10 mouse cellular contexts compared by ENCODE assay signal in the genomic region with DNA sequence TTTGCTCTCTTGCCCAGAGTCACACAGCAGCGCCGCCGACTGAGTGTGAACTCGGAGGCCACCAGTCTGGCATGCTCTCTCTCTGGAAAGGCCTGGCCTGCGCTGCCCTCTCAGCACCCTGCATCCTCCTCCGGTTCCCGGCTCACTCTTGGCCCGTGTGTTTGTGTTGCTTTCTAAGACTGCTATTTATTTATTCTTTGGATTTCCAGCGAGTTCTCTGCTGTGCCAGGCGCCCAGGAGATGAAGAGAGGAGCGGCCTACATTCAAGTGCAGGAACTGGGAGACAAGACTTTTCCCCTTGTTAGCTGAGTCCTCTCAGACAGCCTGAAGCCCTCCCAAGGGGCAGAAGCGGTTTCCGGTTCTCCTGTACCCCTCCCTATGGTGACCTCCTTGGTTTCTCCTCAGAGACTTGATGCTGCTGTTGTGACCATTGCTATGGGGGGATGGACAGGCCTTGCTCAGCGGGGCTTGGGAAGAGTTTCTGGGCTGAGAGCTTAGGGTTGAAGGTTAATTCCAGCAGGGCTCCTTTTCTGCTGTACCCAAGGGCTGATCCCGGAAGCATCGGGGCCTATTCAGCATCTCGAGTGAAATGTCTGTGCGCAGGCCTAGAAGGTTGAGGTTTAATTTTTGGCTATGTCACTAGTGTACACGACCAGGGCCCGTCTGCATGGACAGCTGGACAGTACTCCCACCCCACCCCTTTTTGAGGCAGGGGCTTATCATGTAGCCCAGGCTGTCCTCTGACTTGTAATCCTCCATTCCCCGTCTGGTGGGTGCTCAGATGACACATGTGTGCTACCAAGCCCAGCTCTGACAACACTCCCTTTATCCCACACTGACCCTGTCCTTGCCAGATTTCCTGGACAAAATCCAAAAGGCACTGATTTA. TPM values are rescaled to one million over a fixed set of nuclear protein-coding genes. Genes with fewer than 3 reads are reported as not detected.
A peak's percentile ranks its signal among the peaks of the same experiment; 100 is the strongest.
DNase-seq lines count a peak whose midpoint lies in the region; ATAC-seq lines count a peak whose summit lies in the region.
"Had no signal": no experiment of that assay in that cellular context is flagged by ENCODE, and none has a peak within 500 bp of the region (broad histone marks: within the 10 kb centered on the region; RNA-seq: fewer than 3 reads in every experiment).

No protein-coding gene starts in this region.

- ATAC-seq in kidney, embryonic 16.5 days (ENCODE audit: low FRiP score, low TSS enrichment) = no peak
- ATAC-seq in hindbrain, embryonic 11.5 days (ENCODE audit: low FRiP score) = no peak
- no peak for ATAC-seq in midbrain, embryonic 16.5 days
- no peak for ATAC-seq in CD4-positive, CD25-positive, alpha-beta regulatory T cell, adult 4 months
- no peak for ATAC-seq in megakaryocyte, adult 5-6 weeks (ENCODE audit: poor library complexity, severe bottlenecking)
- ATAC-seq: Patski had no signal

- no peak overlapping the region for H3K4me3 ChIP-seq in kidney, embryonic 16.5 days (ENCODE audit: low read length)
- peak overlapping the region; percentile 44 for H3K4me3 ChIP-seq in forebrain, embryonic 10.5 days
- H3K4me3 ChIP-seq in hindbrain, embryonic 11.5 days (ENCODE audit: low read depth, low read length) = no peak overlapping the region
- no peak overlapping the region for H3K4me3 ChIP-seq in midbrain, embryonic 16.5 days (ENCODE audit: low read depth, low read length)

- 0 out of 2 replicates have a peak overlapping the region, but pooled peaks have one; percentile 28 for H3K9ac ChIP-seq in kidney, embryonic 16.5 days (replicated peaks; ENCODE audit: low read length)
- H3K9ac ChIP-seq in hindbrain, embryonic 11.5 days (ENCODE audit: low read depth, low read length) = peak overlapping the region; percentile 38; the same call in 1 of the 2 replicates
- H3K9ac ChIP-seq in midbrain, embryonic 16.5 days (ENCODE audit: low read depth, low read length) = peak overlapping the region; percentile 61; the same call in 1 of the 2 replicates
- H3K9ac ChIP-seq: limb, embryonic 15.5 days had no signal

- peak overlapping the region; percentile 40 for H3K27ac ChIP-seq in kidney, embryonic 16.5 days (ENCODE audit: low read length)
- peak overlapping the region; percentile 77 for H3K27ac ChIP-seq in forebrain, embryonic 10.5 days
- H3K27ac ChIP-seq in hindbrain, embryonic 11.5 days (ENCODE audit: low read depth, low read length) = no peak overlapping the region
- H3K27ac ChIP-seq in midbrain, embryonic 16.5 days (ENCODE audit: low read length) = 0 out of 2 replicates have a peak overlapping the region, but pooled peaks have one; percentile 8
- H3K27ac ChIP-seq: limb, embryonic 15.5 days had no signal

- H3K4me2 ChIP-seq in kidney, embryonic 16.5 days (replicated peaks; ENCODE audit: low read depth, low read length) = 0 out of 2 replicates have a peak overlapping the region, but pooled peaks have one; percentile 49
- H3K4me2 ChIP-seq in hindbrain, embryonic 11.5 days (replicated peaks; ENCODE audit: low read depth, low read length) = no peak overlapping the region
- H3K4me2 ChIP-seq in midbrain, embryonic 16.5 days (ENCODE audit: low read length) = no peak overlapping the region

- H3K27me3 ChIP-seq in kidney, embryonic 16.5 days (ENCODE audit: insufficient read depth, low read length) = no peaks in the 10 kb centered on the region
- peaks cover 51% of the 10 kb centered on the region for H3K27me3 ChIP-seq in forebrain, embryonic 10.5 days (ENCODE audit: poor library complexity, severe bottlenecking)
- no peaks in the 10 kb centered on the region for H3K27me3 ChIP-seq in hindbrain, embryonic 11.5 days (ENCODE audit: control insufficient read depth, insufficient read depth, low read length)
- no peaks in the 10 kb centered on the region for H3K27me3 ChIP-seq in midbrain, embryonic 16.5 days (ENCODE audit: control insufficient read depth, insufficient read depth, low read depth, low read length)
- H3K27me3 ChIP-seq: Patski had no signal

- no peaks in the 10 kb centered on the region for H3K9me3 ChIP-seq in kidney, embryonic 16.5 days (ENCODE audit: low read length)
- no peaks in the 10 kb centered on the region for H3K9me3 ChIP-seq in forebrain, embryonic 10.5 days
- no peaks in the 10 kb centered on the region for H3K9me3 ChIP-seq in hindbrain, embryonic 11.5 days (ENCODE audit: control insufficient read depth, low read length)
- H3K9me3 ChIP-seq in midbrain, embryonic 16.5 days (replicated peaks; ENCODE audit: control insufficient read depth, low read length, poor library complexity, severe bottlenecking) = no peaks in the 10 kb centered on the region
- H3K9me3 ChIP-seq: limb, embryonic 15.5 days had no signal

- H3K36me3 ChIP-seq in kidney, embryonic 16.5 days (ENCODE audit: insufficient read depth, low read length) = no peaks in the 10 kb centered on the region
- no peaks in the 10 kb centered on the region for H3K36me3 ChIP-seq in forebrain, embryonic 10.5 days (replicated peaks)
- H3K36me3 ChIP-seq in hindbrain, embryonic 11.5 days (ENCODE audit: control insufficient read depth, insufficient read depth, low read length) = no peaks in the 10 kb centered on the region
- no peaks in the 10 kb centered on the region for H3K36me3 ChIP-seq in midbrain, embryonic 16.5 days (ENCODE audit: control insufficient read depth, insufficient read depth, low read length)
- H3K36me3 ChIP-seq: limb, embryonic 15.5 days had no signal

- intact Hi-C loops in left cerebral cortex, postnatal 14 days (cut with DNase I) = loop anchor here (2.0 to 5.0 kb wide), 2 partner anchors 26 to 413 kb away; no protein-coding TSS in a partner anchor

- whole genome bisulfite sequencing in kidney, embryonic 16.5 days = 36% methylated on average over 21 of the region's 21 CpGs
- WGBS in forebrain, embryonic 10.5 days = 43% methylated on average over 21 of the region's 21 CpGs
- WGBS in hindbrain, embryonic 11.5 days = 44% methylated on average over 21 of the region's 21 CpGs
- WGBS in midbrain, embryonic 16.5 days = 42% methylated on average over 21 of the region's 21 CpGs

- H3K4me1 ChIP-seq in kidney, embryonic 16.5 days (ENCODE audit: insufficient read depth, low read length) = peaks cover 47% of the 10 kb centered on the region
- peaks cover 67% of the 10 kb centered on the region for H3K4me1 ChIP-seq in forebrain, embryonic 10.5 days
- H3K4me1 ChIP-seq in hindbrain, embryonic 11.5 days (replicated peaks; ENCODE audit: control insufficient read depth, insufficient read depth, low read length) = peaks cover 7% of the 10 kb centered on the region; the same call in 1 of the 2 replicates
- peaks cover 10% of the 10 kb centered on the region for H3K4me1 ChIP-seq in midbrain, embryonic 16.5 days (ENCODE audit: control insufficient read depth, insufficient read depth, low read length)

- DNase-seq in kidney, adult 11 months = no peak
- no peak for DNase-seq in forebrain, embryonic 10.5 days (ENCODE audit: extremely low spot score, low spot score)
- DNase-seq in hindbrain, embryonic 11.5 days (ENCODE audit: low spot score) = peak; percentile 50
- no peak for DNase-seq in left cerebral cortex, postnatal 14 days (ENCODE audit: low spot score in 2 of 2)

RNA-seq across cellular contexts. Expression of a gene that starts 8.9 kb away (rescaled TPM):
- 1.3 and 1.5 TPM in 2 replicates for polyA plus RNA-seq in kidney, embryonic 16.5 days (2015; fragmentation: Nextera tagmentation; extraction: Ambion mirVana)
- polyA plus RNA-seq in forebrain, embryonic 10.5 days (2016; fragmentation: Nextera tagmentation; extraction: Ambion mirVana) = 0.62 and 1.1 TPM in 2 replicates
- polyA plus RNA-seq in hindbrain, embryonic 11.5 days (2014; fragmentation: Nextera tagmentation; extraction: Ambion mirVana) = 0.32 and 0.43 TPM in 2 replicates
- polyA plus RNA-seq in midbrain, embryonic 16.5 days (2015; fragmentation: Nextera tagmentation; extraction: Ambion mirVana) = 3.7 and 4.4 TPM in 2 replicates
- not detected for polyA plus RNA-seq in CD4-positive, CD25-positive, alpha-beta regulatory T cell, adult 4 months (2017; shearing (Covaris generic))
- 1 to 10 TPM; 2.8 to 3.0 TPM for total RNA-seq in left cerebral cortex, postnatal 14 days (2021)
- total RNA-seq in megakaryocyte, adult 5-6 weeks (2015) = 0.80 TPM in 1 of 2 replicates, not detected in the other
- not detected in 2 replicates for total RNA-seq in megakaryocyte, adult 5-6 weeks (2017)

RNA-seq across cellular contexts. Expression of a gene that starts 9.6 kb away (rescaled TPM):
- polyA plus RNA-seq in kidney, embryonic 16.5 days (2015; fragmentation: Nextera tagmentation; extraction: Ambion mirVana) = 17.0 and 17.5 TPM in 2 replicates
- polyA plus RNA-seq in forebrain, embryonic 10.5 days (2016; fragmentation: Nextera tagmentation; extraction: Ambion mirVana) = 2.5 and 2.9 TPM in 2 replicates
- 2.4 and 2.8 TPM in 2 replicates for polyA plus RNA-seq in hindbrain, embryonic 11.5 days (2014; fragmentation: Nextera tagmentation; extraction: Ambion mirVana)
- polyA plus RNA-seq in midbrain, embryonic 16.5 days (2015; fragmentation: Nextera tagmentation; extraction: Ambion mirVana) = 26.4 and 29.3 TPM in 2 replicates
- not detected for polyA plus RNA-seq in CD4-positive, CD25-positive, alpha-beta regulatory T cell, adult 4 months (2017; shearing (Covaris generic))
- total RNA-seq in left cerebral cortex, postnatal 14 days (2021) = 10 to 100 TPM; 26.7 to 34.7 TPM
- not detected in 2 replicates for total RNA-seq in megakaryocyte, adult 5-6 weeks (2015)
- total RNA-seq in megakaryocyte, adult 5-6 weeks (2017) = not detected in 2 replicates

RNA-seq across cellular contexts. Expression of a gene that starts 17.6 kb away (rescaled TPM):
- polyA plus RNA-seq in kidney, embryonic 16.5 days (2015; fragmentation: Nextera tagmentation; extraction: Ambion mirVana) = 11.4 and 12.8 TPM in 2 replicates
- polyA plus RNA-seq in forebrain, embryonic 10.5 days (2016; fragmentation: Nextera tagmentation; extraction: Ambion mirVana) = 3.5 and 4.0 TPM in 2 replicates
- 2.1 and 2.7 TPM in 2 replicates for polyA plus RNA-seq in hindbrain, embryonic 11.5 days (2014; fragmentation: Nextera tagmentation; extraction: Ambion mirVana)
- polyA plus RNA-seq in midbrain, embryonic 16.5 days (2015; fragmentation: Nextera tagmentation; extraction: Ambion mirVana) = 0.93 and 1.2 TPM in 2 replicates
- polyA plus RNA-seq in CD4-positive, CD25-positive, alpha-beta regulatory T cell, adult 4 months (2017; shearing (Covaris generic)) = 1 to 10 TPM; 3.3 to 4.3 TPM
- total RNA-seq in left cerebral cortex, postnatal 14 days (2021) = 1 to 10 TPM; 1.5 to 1.9 TPM
- 20.9 and 21.8 TPM in 2 replicates for total RNA-seq in megakaryocyte, adult 5-6 weeks (2015)
- 16.2 TPM in 2 replicates for total RNA-seq in megakaryocyte, adult 5-6 weeks (2017)

RNA-seq across cellular contexts. Expression of a gene that starts 58.2 kb away (rescaled TPM):
- polyA plus RNA-seq in kidney, embryonic 16.5 days (2015; fragmentation: Nextera tagmentation; extraction: Ambion mirVana) = not detected in 2 replicates
- not detected in 2 replicates for polyA plus RNA-seq in forebrain, embryonic 10.5 days (2016; fragmentation: Nextera tagmentation; extraction: Ambion mirVana)
- polyA plus RNA-seq in hindbrain, embryonic 11.5 days (2014; fragmentation: Nextera tagmentation; extraction: Ambion mirVana) = not detected in 2 replicates
- 0.20 and 0.36 TPM in 2 replicates for polyA plus RNA-seq in midbrain, embryonic 16.5 days (2015; fragmentation: Nextera tagmentation; extraction: Ambion mirVana)
- not detected for polyA plus RNA-seq in CD4-positive, CD25-positive, alpha-beta regulatory T cell, adult 4 months (2017; shearing (Covaris generic))
- under 1 TPM; 0.34 to 0.35 TPM for total RNA-seq in left cerebral cortex, postnatal 14 days (2021)
- total RNA-seq in megakaryocyte, adult 5-6 weeks (2015) = not detected in 2 replicates
- total RNA-seq in megakaryocyte, adult 5-6 weeks (2017) = not detected in 2 replicates
- polyA plus RNA-seq: limb, embryonic 15.5 days; Patski had no signal
